8 mouse cellular contexts compared by ENCODE assay signal in the genomic region with DNA sequence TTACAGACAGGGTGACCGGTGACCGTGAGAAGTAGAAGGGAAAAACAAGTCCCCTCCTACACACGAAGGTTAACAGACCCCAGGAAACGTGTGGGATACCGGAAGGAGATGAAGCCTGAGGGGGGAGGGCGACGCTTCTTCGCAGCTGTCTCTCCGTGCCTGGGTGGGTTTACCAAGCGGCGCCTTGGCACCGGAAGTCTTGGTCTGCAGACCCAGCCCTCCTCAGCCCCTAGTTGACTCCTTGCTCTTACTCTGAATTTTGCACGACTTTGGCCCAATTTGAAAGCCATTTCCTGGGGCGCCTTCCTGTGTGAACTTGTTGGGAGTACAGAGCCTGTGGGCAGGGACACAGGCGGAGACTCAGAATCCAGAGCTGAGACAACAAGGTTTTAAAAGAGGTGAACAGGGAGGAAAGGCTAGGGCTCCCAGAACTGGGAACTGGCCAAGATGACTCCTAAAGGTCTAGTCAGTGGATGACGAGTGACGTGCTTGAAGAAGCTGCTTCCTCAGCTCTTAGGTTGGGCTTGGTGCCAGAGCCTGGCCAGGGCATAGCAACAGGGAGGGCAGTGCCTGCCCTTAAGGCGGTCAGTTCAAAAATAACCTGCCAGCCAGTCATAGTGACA. TPM values are rescaled to one million over a fixed set of nuclear protein-coding genes. Genes with fewer than 3 reads are reported as not detected.
DNase-seq lines count a peak whose midpoint lies in the region; ATAC-seq and TF ChIP-seq lines count a peak whose summit lies in the region.

No protein-coding gene starts in this region.

- no peak overlapping the region for H3K4me2 ChIP-seq in midbrain, embryonic 16.5 days (ENCODE audit: low read length)
- peak overlapping the region; percentile 98 for H3K4me2 ChIP-seq in embryonic facial prominence, embryonic 13.5 days
- peak overlapping the region; percentile 88 for H3K4me2 ChIP-seq in heart, postnatal 0 days (ENCODE audit: low read depth, low read length)
- peak overlapping the region; percentile 83 for H3K4me2 ChIP-seq in stomach, embryonic 16.5 days (ENCODE audit: low read depth, low read length)

- H3K9me3 ChIP-seq in midbrain, embryonic 10.5 days (replicated peaks), result no peaks in the 10 kb centered on the region
- no peaks in the 10 kb centered on the region; the same call in 1 of the 2 replicates for H3K9me3 ChIP-seq in midbrain, embryonic 16.5 days (replicated peaks; ENCODE audit: control insufficient read depth, low read length, poor library complexity, severe bottlenecking)
- H3K9me3 ChIP-seq in embryonic facial prominence, embryonic 13.5 days, result no peaks in the 10 kb centered on the region
- H3K9me3 ChIP-seq in heart, postnatal 0 days (replicated peaks; ENCODE audit: control insufficient read depth, low read length), result no peaks in the 10 kb centered on the region
- no peaks in the 10 kb centered on the region for H3K9me3 ChIP-seq in megakaryocyte, embryonic 14.5 days
- H3K9me3 ChIP-seq in stomach, embryonic 16.5 days (replicated peaks; ENCODE audit: control insufficient read depth, low read length), result no peaks in the 10 kb centered on the region

- peaks cover 57% of the 10 kb centered on the region for H3K4me1 ChIP-seq in midbrain, embryonic 10.5 days
- peaks cover 20% of the 10 kb centered on the region for H3K4me1 ChIP-seq in midbrain, embryonic 16.5 days (ENCODE audit: control insufficient read depth, insufficient read depth, low read length)
- peaks cover 47% of the 10 kb centered on the region for H3K4me1 ChIP-seq in embryonic facial prominence, embryonic 13.5 days
- peaks cover 30% of the 10 kb centered on the region for H3K4me1 ChIP-seq in heart, postnatal 0 days (ENCODE audit: control insufficient read depth, insufficient read depth)
- H3K4me1 ChIP-seq in megakaryocyte, embryonic 14.5 days, result peaks cover 95% of the 10 kb centered on the region
- peaks cover 43% of the 10 kb centered on the region for H3K4me1 ChIP-seq in stomach, embryonic 16.5 days (ENCODE audit: control insufficient read depth, insufficient read depth, low read length)

- peak overlapping the region; percentile 58 for H3K4me3 ChIP-seq in midbrain, embryonic 10.5 days
- no peak overlapping the region for H3K4me3 ChIP-seq in midbrain, embryonic 16.5 days (ENCODE audit: low read depth, low read length)
- peak overlapping the region; percentile 59 for H3K4me3 ChIP-seq in embryonic facial prominence, embryonic 13.5 days
- peak overlapping the region; percentile 54 for H3K4me3 ChIP-seq in heart, postnatal 0 days (ENCODE audit: low read depth, low read length)
- peak overlapping the region; percentile 97 for H3K4me3 ChIP-seq in megakaryocyte, embryonic 14.5 days (replicated peaks)
- peak overlapping the region; percentile 61 for H3K4me3 ChIP-seq in stomach, embryonic 16.5 days (replicated peaks; ENCODE audit: low read length)

- H3K9ac ChIP-seq in midbrain, embryonic 16.5 days (ENCODE audit: low read depth, low read length), result no peak overlapping the region
- peak overlapping the region; percentile 44; the same call in 1 of the 2 replicates for H3K9ac ChIP-seq in embryonic facial prominence, embryonic 13.5 days
- H3K9ac ChIP-seq in heart, postnatal 0 days (replicated peaks; ENCODE audit: low read depth, low read length), result peak overlapping the region; percentile 64; the same call in 1 of the 2 replicates
- peak overlapping the region; percentile 56 for H3K9ac ChIP-seq in stomach, embryonic 16.5 days (ENCODE audit: low read length)

- H3K36me3 ChIP-seq in midbrain, embryonic 10.5 days, result no peaks in the 10 kb centered on the region
- no peaks in the 10 kb centered on the region for H3K36me3 ChIP-seq in midbrain, embryonic 16.5 days (ENCODE audit: control insufficient read depth, insufficient read depth, low read length)
- H3K36me3 ChIP-seq in embryonic facial prominence, embryonic 13.5 days, result peaks cover 16% of the 10 kb centered on the region
- peaks cover 11% of the 10 kb centered on the region; the same call in 1 of the 2 replicates for H3K36me3 ChIP-seq in heart, postnatal 0 days (replicated peaks; ENCODE audit: control insufficient read depth, insufficient read depth, low read length)
- peaks cover 57% of the 10 kb centered on the region for H3K36me3 ChIP-seq in megakaryocyte, embryonic 14.5 days (replicated peaks; ENCODE audit: low read length)
- H3K36me3 ChIP-seq in stomach, embryonic 16.5 days (ENCODE audit: control insufficient read depth, insufficient read depth, low read length), result no peaks in the 10 kb centered on the region

- no peak for DNase-seq in midbrain, embryonic 10.5 days (ENCODE audit: low spot score)
- peak; percentile 64 for DNase-seq in heart, postnatal 0 days (ENCODE audit: low spot score)
- peak; percentile 92 to 94 for DNase-seq in kidney, postnatal 36 days
- DNase-seq in cerebellum, adult 9-11 months, result no peak

- TF ChIP-seq EP300 in heart, postnatal 0 days (IDR thresholded peaks at IDR 0.05; ENCODE audit: low read depth), result no peak; the same call in 1 of the 2 replicates

- no peak for ATAC-seq in midbrain, embryonic 16.5 days
- ATAC-seq in embryonic facial prominence, embryonic 13.5 days (ENCODE audit: insufficient number of reproducible peaks, insufficient read depth, low FRiP score, low TSS enrichment, low read depth), result no peak
- no peak for ATAC-seq in heart, postnatal 0 days (ENCODE audit: insufficient read depth, low read depth)
- peak; percentile 3; the same call in 1 of the 2 replicates for ATAC-seq in stomach, embryonic 16.5 days (ENCODE audit: insufficient read depth, low FRiP score)

- 23% methylated on average over 18 of the region's 18 CpGs for WGBS in midbrain, embryonic 10.5 days
- 25% methylated on average over 18 of the region's 18 CpGs for WGBS in midbrain, embryonic 16.5 days
- WGBS in embryonic facial prominence, embryonic 13.5 days, result 15% methylated on average over 18 of the region's 18 CpGs
- WGBS in heart, postnatal 0 days, result 9% methylated on average over 18 of the region's 18 CpGs
- WGBS in stomach, embryonic 16.5 days, result 17% methylated on average over 18 of the region's 18 CpGs

- H3K27me3 ChIP-seq in midbrain, embryonic 10.5 days (ENCODE audit: low read depth, poor library complexity, severe bottlenecking), result peaks cover 81% of the 10 kb centered on the region
- peaks cover 27% of the 10 kb centered on the region for H3K27me3 ChIP-seq in midbrain, embryonic 16.5 days (ENCODE audit: control insufficient read depth, insufficient read depth, low read depth, low read length)
- peaks cover 33% of the 10 kb centered on the region for H3K27me3 ChIP-seq in embryonic facial prominence, embryonic 13.5 days
- H3K27me3 ChIP-seq in heart, postnatal 0 days (ENCODE audit: control insufficient read depth, insufficient read depth, low read length), result no peaks in the 10 kb centered on the region
- H3K27me3 ChIP-seq in megakaryocyte, embryonic 14.5 days (replicated peaks), result no peaks in the 10 kb centered on the region
- no peaks in the 10 kb centered on the region for H3K27me3 ChIP-seq in stomach, embryonic 16.5 days (ENCODE audit: control insufficient read depth, insufficient read depth, low read length)

- peak overlapping the region; percentile 43 for H3K27ac ChIP-seq in midbrain, embryonic 10.5 days (replicated peaks)
- no peak overlapping the region for H3K27ac ChIP-seq in midbrain, embryonic 16.5 days (ENCODE audit: low read length)
- H3K27ac ChIP-seq in embryonic facial prominence, embryonic 13.5 days, result peak overlapping the region; percentile 84
- H3K27ac ChIP-seq in heart, postnatal 0 days (ENCODE audit: low read depth), result peak overlapping the region; percentile 97
- peak overlapping the region; percentile 97 for H3K27ac ChIP-seq in stomach, embryonic 16.5 days (ENCODE audit: low read length)

- no peak for TF ChIP-seq CTCF in heart, postnatal 0 days (IDR thresholded peaks at IDR 0.05; ENCODE audit: low read depth)

RNA-seq across cellular contexts. Expression of gene Tmc8, which starts 0.6 kb away (rescaled TPM):
- 0.78 and 0.93 TPM in 2 replicates for polyA plus RNA-seq in midbrain, embryonic 10.5 days (2016; fragmentation: Nextera tagmentation; extraction: Ambion mirVana)
- 0.73 and 1.6 TPM in 2 replicates for polyA plus RNA-seq in midbrain, embryonic 16.5 days (2015; fragmentation: Nextera tagmentation; extraction: Ambion mirVana)
- 0.74 and 1.3 TPM in 2 replicates for polyA plus RNA-seq in embryonic facial prominence, embryonic 13.5 days (2015; fragmentation: Nextera tagmentation; extraction: Ambion mirVana)
- total RNA-seq in heart, postnatal 0 days (2014; rRNA removed; ENCODE audit: low replicate concordance), result 2.6 and 8.7 TPM in 2 replicates
- polyA plus RNA-seq in heart, postnatal 0 days (2015; fragmentation: Nextera tagmentation; extraction: Ambion mirVana), result 1.4 and 2.3 TPM in 2 replicates
- 104 and 477 TPM in 2 replicates for polyA plus RNA-seq in megakaryocyte, embryonic 14.5 days (2012; ENCODE audit: insufficient read depth, low replicate concordance)
- 3.2 and 3.7 TPM in 2 replicates for polyA plus RNA-seq in stomach, embryonic 16.5 days (2015; fragmentation: Nextera tagmentation; extraction: Ambion mirVana)

RNA-seq across cellular contexts. Expression of gene Tmc6, which starts 0.7 kb away (rescaled TPM):
- 10.1 and 10.5 TPM in 2 replicates for polyA plus RNA-seq in midbrain, embryonic 10.5 days (2016; fragmentation: Nextera tagmentation; extraction: Ambion mirVana)
- polyA plus RNA-seq in midbrain, embryonic 16.5 days (2015; fragmentation: Nextera tagmentation; extraction: Ambion mirVana), result 4.2 and 4.5 TPM in 2 replicates
- polyA plus RNA-seq in embryonic facial prominence, embryonic 13.5 days (2015; fragmentation: Nextera tagmentation; extraction: Ambion mirVana), result 19.0 and 20.4 TPM in 2 replicates
- total RNA-seq in heart, postnatal 0 days (2014; rRNA removed; ENCODE audit: low replicate concordance), result 23.4 and 31.8 TPM in 2 replicates
- polyA plus RNA-seq in heart, postnatal 0 days (2015; fragmentation: Nextera tagmentation; extraction: Ambion mirVana), result 16.3 and 20.4 TPM in 2 replicates
- polyA plus RNA-seq in megakaryocyte, embryonic 14.5 days (2012; ENCODE audit: insufficient read depth, low replicate concordance), result 78.2 and 118 TPM in 2 replicates
- 31.6 and 36.8 TPM in 2 replicates for polyA plus RNA-seq in stomach, embryonic 16.5 days (2015; fragmentation: Nextera tagmentation; extraction: Ambion mirVana)

RNA-seq across cellular contexts. Expression of gene 6030468B19Rik, which starts 16.1 kb away (rescaled TPM):
- polyA plus RNA-seq in midbrain, embryonic 10.5 days (2016; fragmentation: Nextera tagmentation; extraction: Ambion mirVana), result 1.4 and 2.2 TPM in 2 replicates
- polyA plus RNA-seq in midbrain, embryonic 16.5 days (2015; fragmentation: Nextera tagmentation; extraction: Ambion mirVana), result not detected in 2 replicates
- polyA plus RNA-seq in embryonic facial prominence, embryonic 13.5 days (2015; fragmentation: Nextera tagmentation; extraction: Ambion mirVana), result 0.50 TPM in 1 of 2 replicates, not detected in the other
- total RNA-seq in heart, postnatal 0 days (2014; rRNA removed; ENCODE audit: low replicate concordance), result not detected in 2 replicates
- not detected in 2 replicates for polyA plus RNA-seq in heart, postnatal 0 days (2015; fragmentation: Nextera tagmentation; extraction: Ambion mirVana)
- polyA plus RNA-seq in megakaryocyte, embryonic 14.5 days (2012; ENCODE audit: insufficient read depth, low replicate concordance), result 17.2 and 27.7 TPM in 2 replicates
- 2.5 and 4.7 TPM in 2 replicates for polyA plus RNA-seq in stomach, embryonic 16.5 days (2015; fragmentation: Nextera tagmentation; extraction: Ambion mirVana)

RNA-seq across cellular contexts. Expression of gene Gm20708, which starts 28.2 kb away (rescaled TPM):
- 0.14 and 0.58 TPM in 2 replicates for polyA plus RNA-seq in midbrain, embryonic 10.5 days (2016; fragmentation: Nextera tagmentation; extraction: Ambion mirVana)
- polyA plus RNA-seq in midbrain, embryonic 16.5 days (2015; fragmentation: Nextera tagmentation; extraction: Ambion mirVana), result 0.99 and 1.6 TPM in 2 replicates
- polyA plus RNA-seq in embryonic facial prominence, embryonic 13.5 days (2015; fragmentation: Nextera tagmentation; extraction: Ambion mirVana), result 0.66 and 0.99 TPM in 2 replicates
- 2.6 TPM in 1 of 2 replicates, not detected in the other for total RNA-seq in heart, postnatal 0 days (2014; rRNA removed; ENCODE audit: low replicate concordance)
- polyA plus RNA-seq in heart, postnatal 0 days (2015; fragmentation: Nextera tagmentation; extraction: Ambion mirVana), result 0.52 and 0.68 TPM in 2 replicates
- polyA plus RNA-seq in megakaryocyte, embryonic 14.5 days (2012; ENCODE audit: insufficient read depth, low replicate concordance), result not detected in 2 replicates
- 0.16 and 0.68 TPM in 2 replicates for polyA plus RNA-seq in stomach, embryonic 16.5 days (2015; fragmentation: Nextera tagmentation; extraction: Ambion mirVana)

RNA-seq across cellular contexts. Expression of gene Syngr2, which starts 28.2 kb away (rescaled TPM):
- polyA plus RNA-seq in midbrain, embryonic 10.5 days (2016; fragmentation: Nextera tagmentation; extraction: Ambion mirVana), result 36.2 and 39.4 TPM in 2 replicates
- 12.8 and 13.8 TPM in 2 replicates for polyA plus RNA-seq in midbrain, embryonic 16.5 days (2015; fragmentation: Nextera tagmentation; extraction: Ambion mirVana)
- 41.4 and 43.4 TPM in 2 replicates for polyA plus RNA-seq in embryonic facial prominence, embryonic 13.5 days (2015; fragmentation: Nextera tagmentation; extraction: Ambion mirVana)
- total RNA-seq in heart, postnatal 0 days (2014; rRNA removed; ENCODE audit: low replicate concordance), result 151 TPM in 2 replicates
- polyA plus RNA-seq in heart, postnatal 0 days (2015; fragmentation: Nextera tagmentation; extraction: Ambion mirVana), result 95.2 and 105 TPM in 2 replicates
- polyA plus RNA-seq in megakaryocyte, embryonic 14.5 days (2012; ENCODE audit: insufficient read depth, low replicate concordance), result 89.2 and 120 TPM in 2 replicates
- polyA plus RNA-seq in stomach, embryonic 16.5 days (2015; fragmentation: Nextera tagmentation; extraction: Ambion mirVana), result 129 and 157 TPM in 2 replicates

Comparison
In these comparisons a context has a peak if more than half of its experiments do, and no peak if none do; other contexts are left out.
1. DNase-seq: peak in heart, postnatal 0 days (single experiment) and kidney, postnatal 36 days (2 of 2); none in midbrain, embryonic 10.5 days (single experiment) and cerebellum, adult 9-11 months (single experiment).
2. RNA of gene Tmc8, which starts 0.6 kb away (polyA plus RNA-seq): 104 to 477 TPM in megakaryocyte, embryonic 14.5 days; 3.2 to 3.7 TPM in stomach, embryonic 16.5 days, 1.4 to 2.3 TPM in heart, postnatal 0 days, 0.78 to 0.93 TPM in midbrain, embryonic 10.5 days, 0.74 to 1.3 TPM in embryonic facial prominence, embryonic 13.5 days and 0.73 to 1.6 TPM in midbrain, embryonic 16.5 days; every median in the first group is over 10 times any median in the second.